In the genomic region with DNA sequence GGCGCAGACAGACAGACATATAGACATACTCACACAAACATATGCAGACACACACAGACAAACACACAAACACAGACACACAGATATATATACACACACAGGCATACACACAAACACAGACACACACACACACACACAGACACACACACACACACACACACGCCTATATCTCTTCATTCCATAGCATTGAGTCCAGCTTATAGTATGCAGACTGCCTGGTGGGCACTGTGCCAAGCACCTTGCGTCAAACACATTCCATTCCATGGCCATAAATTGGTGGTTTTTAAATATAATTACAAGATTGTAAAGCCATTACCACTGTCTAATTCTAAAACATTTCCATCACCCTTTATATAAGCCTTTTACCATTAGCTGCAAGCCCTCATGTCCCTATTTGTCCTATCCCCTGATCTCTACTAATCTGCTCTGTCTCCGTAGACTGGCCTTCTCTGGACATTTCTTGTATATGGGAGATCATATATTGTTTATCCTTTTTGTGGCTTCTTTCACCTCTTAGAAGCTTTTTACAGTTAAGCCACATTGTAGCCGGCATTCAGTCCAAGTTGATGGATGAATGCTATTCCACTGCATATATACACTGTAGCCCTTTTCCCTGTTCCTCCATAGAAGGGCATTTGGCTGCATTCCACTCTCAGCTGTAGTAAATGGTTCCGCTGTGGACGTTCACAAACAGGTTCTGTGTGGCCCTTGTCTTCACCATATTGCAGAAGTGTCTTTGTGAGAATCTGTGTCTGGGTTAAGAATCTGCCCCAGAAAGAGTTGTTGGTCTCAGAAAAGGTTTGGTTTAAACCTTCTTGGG, we compare ENCODE assay signal across 24 mouse cellular contexts. TPM values are rescaled to one million over a fixed set of nuclear protein-coding genes. Genes with fewer than 3 reads are reported as not detected.
DNase-seq lines count a peak whose midpoint lies in the region; ATAC-seq and TF ChIP-seq lines count a peak whose summit lies in the region.
"Had no signal": no experiment of that assay in that cellular context is flagged by ENCODE, and none has a peak within 500 bp of the region (broad histone marks: within the 10 kb centered on the region; RNA-seq: fewer than 3 reads in every experiment).

No protein-coding gene starts in this region.

- no peak overlapping the region for H3K4me2 ChIP-seq in limb, embryonic 14.5 days (replicated peaks; ENCODE audit: low read depth, low read length, severe bottlenecking)
- H3K4me2 ChIP-seq in stomach, embryonic 14.5 days (replicated peaks; ENCODE audit: low read depth, low read length), result no peak overlapping the region
- H3K4me2 ChIP-seq: embryonic facial prominence, embryonic 12.5 days; hindbrain, embryonic 12.5 days; limb, embryonic 13.5 days; liver, embryonic 13.5 days; lung, embryonic 15.5 days; midbrain, embryonic 11.5 days had no signal

- no peak overlapping the region for H3K9ac ChIP-seq in limb, embryonic 14.5 days (ENCODE audit: low read depth, low read length, severe bottlenecking)
- no peak overlapping the region for H3K9ac ChIP-seq in stomach, embryonic 14.5 days (replicated peaks; ENCODE audit: low read depth, low read length)
- H3K9ac ChIP-seq: embryonic facial prominence, embryonic 12.5 days; forebrain, postnatal 0 days; hindbrain, embryonic 12.5 days; limb, embryonic 13.5 days; liver, embryonic 13.5 days; lung, embryonic 15.5 days had no signal

- H3K36me3 ChIP-seq in limb, embryonic 14.5 days (ENCODE audit: control insufficient read depth, insufficient read depth, low read length), result no peaks in the 10 kb centered on the region
- no peaks in the 10 kb centered on the region for H3K36me3 ChIP-seq in limb, embryonic 10.5 days
- no peaks in the 10 kb centered on the region for H3K36me3 ChIP-seq in stomach, embryonic 14.5 days (ENCODE audit: control insufficient read depth, insufficient read depth, low read length)
- H3K36me3 ChIP-seq: embryonic facial prominence, embryonic 12.5 days; hindbrain, embryonic 12.5 days; limb, embryonic 13.5 days; liver, embryonic 13.5 days; lung, embryonic 15.5 days had no signal

- peaks cover 3% of the 10 kb centered on the region for H3K4me1 ChIP-seq in limb, embryonic 14.5 days (ENCODE audit: control insufficient read depth, insufficient read depth, low read length)
- peaks cover 4% of the 10 kb centered on the region; the same call in 1 of the 2 replicates for H3K4me1 ChIP-seq in limb, embryonic 10.5 days
- H3K4me1 ChIP-seq in stomach, embryonic 14.5 days (ENCODE audit: control insufficient read depth, insufficient read depth, low read length), result 0 out of 2 replicates have a peak, but pooled peaks cover 7% of the 10 kb centered on the region
- H3K4me1 ChIP-seq: lung, embryonic 15.5 days had no signal

- H3K27me3 ChIP-seq in limb, embryonic 14.5 days (ENCODE audit: control insufficient read depth, insufficient read depth, low read length), result no peaks in the 10 kb centered on the region
- H3K27me3 ChIP-seq in limb, embryonic 10.5 days (ENCODE audit: low read depth, poor library complexity, severe bottlenecking), result no peaks in the 10 kb centered on the region
- no peaks in the 10 kb centered on the region for H3K27me3 ChIP-seq in stomach, embryonic 14.5 days (ENCODE audit: control insufficient read depth, insufficient read depth, low read length)
- H3K27me3 ChIP-seq: embryonic facial prominence, embryonic 12.5 days; hindbrain, embryonic 12.5 days; limb, embryonic 13.5 days; liver, embryonic 13.5 days; lung, embryonic 15.5 days had no signal

- TF ChIP-seq POLR2A in limb, embryonic 14.5 days (IDR thresholded peaks at IDR 0.05; ENCODE audit: borderline replicate concordance, extremely low read depth, insufficient read depth, insufficient read length), result no peak

- DNase-seq in limb, embryonic 14.5 days (ENCODE audit: low spot score), result peak; percentile 18
- no peak for DNase-seq in limb, embryonic 10.5 days (ENCODE audit: low spot score)
- peak; percentile 14 for DNase-seq in MN1 (ENCODE audit: low spot score)
- peak; percentile 71 for DNase-seq in NIH3T3 (ENCODE audit: low read depth)
- DNase-seq in kidney, postnatal 36 days, result no peak
- no peak for DNase-seq in spleen, postnatal 14 days (ENCODE audit: low spot score in 2 of 2)
- DNase-seq: adrenal gland, postnatal 25 days; cerebellum, adult 11 months; cerebellum, postnatal 10 days; forebrain, postnatal 0 days; kidney, adult 8-10 months; kidney, postnatal 10 days; layer of hippocampus, postnatal 36 days; liver, embryonic 13.5 days; spleen, adult 18-20 months; thymus, adult 2 months; thymus, postnatal 4 days had no signal

- ATAC-seq in limb, embryonic 14.5 days (ENCODE audit: low FRiP score, low read depth), result no peak
- ATAC-seq in stomach, embryonic 14.5 days (ENCODE audit: insufficient number of reproducible peaks, insufficient read depth, low FRiP score, low read depth), result peak; percentile 61; the same call in 1 of the 2 replicates
- ATAC-seq: forebrain, postnatal 0 days had no signal

- H3K27ac ChIP-seq in limb, embryonic 14.5 days (replicated peaks; ENCODE audit: low read depth, low read length), result no peak overlapping the region; the same call in 1 of the 2 replicates
- no peak overlapping the region for H3K27ac ChIP-seq in limb, embryonic 10.5 days
- no peak overlapping the region for H3K27ac ChIP-seq in stomach, embryonic 14.5 days (ENCODE audit: low read length)
- H3K27ac ChIP-seq: embryonic facial prominence, embryonic 12.5 days; hindbrain, embryonic 12.5 days; layer of hippocampus, adult 2 months; limb, embryonic 13.5 days; liver, embryonic 13.5 days; lung, embryonic 15.5 days had no signal

- H3K4me3 ChIP-seq in limb, embryonic 14.5 days (replicated peaks; ENCODE audit: low read length), result no peak overlapping the region
- no peak overlapping the region for H3K4me3 ChIP-seq in limb, embryonic 10.5 days
- no peak overlapping the region for H3K4me3 ChIP-seq in stomach, embryonic 14.5 days (ENCODE audit: low read depth, low read length)
- H3K4me3 ChIP-seq: embryonic facial prominence, embryonic 12.5 days; hindbrain, embryonic 12.5 days; layer of hippocampus, adult 2 months; limb, embryonic 13.5 days; liver, embryonic 13.5 days; lung, embryonic 15.5 days had no signal

- no peaks in the 10 kb centered on the region for H3K9me3 ChIP-seq in limb, embryonic 14.5 days (ENCODE audit: control insufficient read depth, low read length)
- H3K9me3 ChIP-seq in limb, embryonic 10.5 days (replicated peaks), result no peaks in the 10 kb centered on the region
- no peaks in the 10 kb centered on the region for H3K9me3 ChIP-seq in stomach, embryonic 14.5 days (ENCODE audit: control insufficient read depth, low read depth, low read length)
- H3K9me3 ChIP-seq: embryonic facial prominence, embryonic 12.5 days; limb, embryonic 13.5 days; liver, embryonic 13.5 days; lung, embryonic 15.5 days had no signal

- 64% methylated on average over 7 of the region's 7 CpGs for WGBS in limb, embryonic 14.5 days
- WGBS in limb, embryonic 10.5 days, result 92% methylated on average over 7 of the region's 7 CpGs
- WGBS in stomach, embryonic 14.5 days, result 38% methylated on average over 7 of the region's 7 CpGs

RNA-seq across cellular contexts. Expression of a gene that starts 31.0 kb away (rescaled TPM):
- 11.3 and 15.3 TPM in 2 replicates for polyA plus RNA-seq in limb, embryonic 14.5 days (2012; rRNA removed)
- polyA plus RNA-seq in limb, embryonic 14.5 days (2014; fragmentation: Nextera tagmentation; extraction: Ambion mirVana), result 10.2 and 10.4 TPM in 2 replicates
- polyA plus RNA-seq in limb, embryonic 10.5 days (2016; fragmentation: Nextera tagmentation; extraction: Ambion mirVana), result 10.9 and 11.4 TPM in 2 replicates
- 5.3 and 6.9 TPM in 2 replicates for polyA plus RNA-seq in stomach, embryonic 14.5 days (2014; fragmentation: Nextera tagmentation; extraction: Ambion mirVana)

RNA-seq across cellular contexts. Expression of a gene that starts 54.1 kb away (rescaled TPM):
- polyA plus RNA-seq in limb, embryonic 14.5 days (2012; rRNA removed), result 55.4 and 77.6 TPM in 2 replicates
- polyA plus RNA-seq in limb, embryonic 14.5 days (2014; fragmentation: Nextera tagmentation; extraction: Ambion mirVana), result 42.7 and 50.4 TPM in 2 replicates
- 83.2 and 85.7 TPM in 2 replicates for polyA plus RNA-seq in limb, embryonic 10.5 days (2016; fragmentation: Nextera tagmentation; extraction: Ambion mirVana)
- 52.0 and 52.8 TPM in 2 replicates for polyA plus RNA-seq in stomach, embryonic 14.5 days (2014; fragmentation: Nextera tagmentation; extraction: Ambion mirVana)

Comparison
In these comparisons a context has a peak if more than half of its experiments do, and no peak if none do; other contexts are left out.
1. DNase-seq: peak in limb, embryonic 14.5 days (single experiment), MN1 (single experiment) and NIH3T3 (single experiment); none in limb, embryonic 10.5 days (single experiment), kidney, postnatal 36 days (0 of 2) and spleen, postnatal 14 days (0 of 2).